Mouse (Mus musculus) testis, adult 2 months (tissue): Measurements from ENCODE around the gene Hoxa4. TPM values are rescaled to one million over a fixed set of nuclear protein-coding genes. Genes with fewer than 3 reads are reported as not detected.
A peak's percentile ranks its signal among the peaks of the same experiment; 100 is the strongest.

Experiments
- H3K27ac ChIP-seq: fragments of 200-500 bp; 2 replicates; pipeline ENCODE4 v1.5.1; 2012; ENCODE audit warnings: low read depth, low read length; ENCODE audit not compliant: control insufficient read depth, insufficient read depth
- H3K27me3 ChIP-seq: fragments of 200-500 bp; 2 replicates; pipeline ENCODE4 v1.6.1; 2012; ENCODE audit warnings: mild to moderate bottlenecking, low read length, moderate library complexity; ENCODE audit not compliant: control insufficient read depth, insufficient read depth
- H3K36me3 ChIP-seq: fragments of 200-500 bp; 2 replicates; pipeline ENCODE4 v1.6.1; 2012; ENCODE audit warnings: mild to moderate bottlenecking, low read length; ENCODE audit not compliant: control insufficient read depth, insufficient read depth
- H3K4me1 ChIP-seq: fragments of 200-500 bp; 2 replicates; pipeline ENCODE4 v1.6.1; 2012; ENCODE audit warnings: low read length; ENCODE audit not compliant: control insufficient read depth, insufficient read depth
- H3K4me3 ChIP-seq: fragments of 200-500 bp; 2 replicates; pipeline ENCODE4 v1.5.1; 2012; ENCODE audit warnings: low read depth, mild to moderate bottlenecking, low read length, moderate library complexity, mixed read lengths; ENCODE audit not compliant: control insufficient read depth
- CTCF ChIP-seq: fragments of 200-500 bp; IDR thresholded peaks from 2 replicates; pipeline ENCODE4 v1.5.1; 2012; ENCODE audit warnings: low read depth, mild to moderate bottlenecking, inconsistent platforms, low read length, moderate library complexity; ENCODE audit not compliant: control insufficient read depth, insufficient read depth, insufficient replicate concordance
- POLR2A ChIP-seq: fragments of 200-500 bp; IDR thresholded peaks from 2 replicates; pipeline ENCODE4 v1.6.1; 2012; ENCODE audit warnings: low read depth, mild to moderate bottlenecking, inconsistent platforms, low read length, moderate library complexity; ENCODE audit not compliant: control insufficient read depth
- polyA plus RNA-seq: library from polyadenylated mRNA; depleted of rRNA; stranded (reverse); fragments of >200 nt; gene quantifications from 2 replicates; pipeline ENCODE4 v1.2.3, GENCODE M21; 2012; rRNA removed

The Hoxa4 gene
- polyA plus RNA-seq = 61.2 and 65.3 TPM in 2 replicates

- Histone ChIP-seq H3K36me3 (no peaks in the 10 kb centered on the region), H3K27me3 (no peaks in the 10 kb centered on the region), H3K27ac (peak within 1 kb of the TSS; percentile 69), H3K4me1 (peaks cover 10% of the 10 kb centered on the region), H3K4me3 (peak within 1 kb of the TSS; percentile 96)
- no peak for TF ChIP-seq CTCF
- no peak for TF ChIP-seq POLR2A
These were observed at the start of gene Hoxa4 for GRCm38 (mm10) chr6:52190906-52191810. Gene Hoxa4, minus strand, starts transcription at chr6:52191753.

DNA sequence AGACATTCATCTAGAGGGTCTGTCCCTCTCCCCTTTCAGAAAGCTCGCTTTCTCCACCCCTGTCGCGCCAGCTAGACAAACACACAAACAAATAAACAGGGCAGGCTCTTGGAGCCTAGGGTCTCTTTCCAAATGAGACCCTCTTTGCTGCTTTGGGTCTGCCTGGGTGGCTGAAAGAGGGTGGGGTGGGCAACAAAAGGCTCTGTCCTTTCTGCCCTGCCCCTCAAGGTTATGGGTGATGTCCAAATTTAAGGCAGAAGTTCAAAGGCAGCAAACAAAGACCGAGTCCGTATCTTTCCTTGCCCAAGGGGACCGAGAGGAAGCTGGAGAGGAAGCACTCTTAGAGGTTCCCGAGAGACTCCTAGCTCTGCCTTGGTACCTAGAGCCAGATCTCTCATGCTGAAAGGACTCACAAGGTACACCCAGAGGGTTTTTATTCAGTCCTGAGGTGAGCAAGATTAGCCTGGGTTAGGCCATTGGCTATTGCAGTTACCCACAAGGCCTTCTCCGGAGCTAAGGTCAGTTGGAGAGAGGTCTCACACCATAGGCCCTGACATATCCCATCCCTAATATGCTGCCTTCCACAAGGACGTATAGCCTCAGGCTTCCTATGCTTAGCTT is 49.6 kb upstream of the Hoxa4 start:
- no peaks in the 10 kb centered on the region for H3K36me3 ChIP-seq

GRCm38 (mm10) chr6:52240389-52241000 is 48.9 kb upstream of the Hoxa4 start, which contains the start of gene Hoxa10:
Gene Hoxa10, minus strand, starts transcription at chr6:52240854.
- TF ChIP-seq POLR2A (no peak), CTCF (peak; percentile 68)
- Histone ChIP-seq H3K4me1 (peaks cover 3% of the 10 kb centered on the region; the same call in 1 of the 2 replicates), H3K27ac (no peak within 1 kb of the TSS), H3K27me3 (peaks cover 16% of the 10 kb centered on the region), H3K4me3 (peak within 1 kb of the TSS; percentile 44), H3K36me3 (no peaks in the 10 kb centered on the region)

More for the DNA sequence above, 49.6 kb upstream of the Hoxa4 start:
- Histone ChIP-seq H3K27me3 (peaks cover 18% of the 10 kb centered on the region), H3K4me1 (peaks cover 3% of the 10 kb centered on the region; the same call in 1 of the 2 replicates), H3K27ac (no peak overlapping the region), H3K4me3 (no peak overlapping the region)
- TF ChIP-seq CTCF (no peak), POLR2A (no peak)

DNA sequence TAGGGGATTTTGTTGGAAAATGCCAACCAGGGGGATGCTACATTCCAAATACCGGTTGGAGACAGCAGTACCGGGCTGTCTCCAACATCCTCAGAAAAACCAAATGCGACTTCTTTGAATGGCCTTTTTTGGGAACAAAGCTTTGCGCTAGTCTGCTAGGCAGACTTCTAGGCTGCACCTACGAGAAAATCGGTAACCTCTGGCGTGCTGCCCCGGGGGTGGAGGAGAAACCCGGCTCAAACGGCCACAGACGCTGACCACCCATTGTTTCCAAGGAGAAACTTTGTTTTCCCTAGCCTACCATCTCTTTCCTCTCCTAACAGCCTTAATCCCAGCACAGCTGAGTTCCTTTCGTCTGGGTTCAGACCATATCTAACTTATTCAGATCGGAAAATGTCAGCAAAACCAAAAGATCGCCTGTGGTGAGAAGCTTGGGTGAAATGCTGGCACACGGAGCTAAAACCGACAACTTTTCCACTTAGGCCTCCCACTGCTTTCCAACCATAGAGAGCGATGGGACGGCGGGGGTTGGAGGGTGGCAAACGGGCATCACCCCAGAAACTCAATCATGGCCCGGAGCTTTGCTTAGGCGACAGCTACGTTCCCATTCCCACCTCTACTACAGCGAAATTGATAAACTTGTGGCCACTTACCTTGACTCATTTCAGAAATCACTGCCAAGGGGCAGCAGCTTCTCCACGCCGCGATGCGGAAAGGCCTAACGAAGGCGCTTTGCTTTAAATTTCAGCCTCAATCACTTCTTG is 48.3 kb upstream of the Hoxa4 start:
- H3K27me3 ChIP-seq = peaks cover 13% of the 10 kb centered on the region
- peak overlapping the region; percentile 44 for H3K4me3 ChIP-seq
- no peak for TF ChIP-seq CTCF
- TF ChIP-seq POLR2A = no peak
- H3K36me3 ChIP-seq = no peaks in the 10 kb centered on the region
- H3K4me1 ChIP-seq = peaks cover 3% of the 10 kb centered on the region; the same call in 1 of the 2 replicates
- H3K27ac ChIP-seq = no peak overlapping the region

- Histone ChIP-seq H3K36me3 (no peaks in the 10 kb centered on the region), H3K4me3 (no peak overlapping the region), H3K27ac (no peak overlapping the region), H3K27me3 (peaks cover 14% of the 10 kb centered on the region), H3K4me1 (peaks cover 6% of the 10 kb centered on the region)
- TF ChIP-seq CTCF (no peak), POLR2A (no peak)
These were observed 47.4 kb upstream of the Hoxa4 start for GRCm38 (mm10) chr6:52238976-52239375.

GRCm38 (mm10) chr6:52238155-52238545 is 46.6 kb upstream of the Hoxa4 start:
- Histone ChIP-seq H3K4me3 (no peak overlapping the region), H3K27me3 (peaks cover 10% of the 10 kb centered on the region), H3K27ac (no peak overlapping the region), H3K4me1 (peaks cover 3% of the 10 kb centered on the region), H3K36me3 (no peaks in the 10 kb centered on the region)
- no peak for TF ChIP-seq CTCF
- TF ChIP-seq POLR2A = no peak
